Mouse (Mus musculus): ENCODE measurements at regions not wholly inside any gene's neighbourhood (a gene's known extent, or its start where the extent isn't known, plus 50 kb on each side); places are given as distances from the start of the nearest gene placed in this dataset.
A peak's percentile ranks its signal among the peaks of the same experiment; 100 is the strongest.

DNA sequence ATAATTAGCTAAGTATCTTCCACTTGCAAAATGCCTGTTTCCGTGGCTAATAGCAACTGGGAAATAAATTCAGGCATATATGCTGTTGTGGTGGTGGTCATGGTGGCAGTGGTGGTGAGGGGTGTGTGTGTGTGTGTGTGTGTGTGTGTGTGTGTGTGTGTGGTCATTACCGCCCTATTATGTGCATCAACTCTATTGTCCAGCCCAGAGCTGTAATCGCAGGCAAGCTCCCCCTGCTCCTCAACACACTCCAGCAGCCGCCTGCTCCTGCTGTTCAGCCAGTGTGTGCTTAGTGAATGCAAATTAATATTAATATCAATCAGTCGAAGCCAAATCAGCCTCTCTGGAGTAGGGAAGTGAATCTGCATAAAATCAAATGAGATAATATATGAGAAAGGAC, 152.9 kb upstream of the Zic3 start:
- DNase-seq (ENCODE audit: low spot score in 2 of 2) = no peak

DNA sequence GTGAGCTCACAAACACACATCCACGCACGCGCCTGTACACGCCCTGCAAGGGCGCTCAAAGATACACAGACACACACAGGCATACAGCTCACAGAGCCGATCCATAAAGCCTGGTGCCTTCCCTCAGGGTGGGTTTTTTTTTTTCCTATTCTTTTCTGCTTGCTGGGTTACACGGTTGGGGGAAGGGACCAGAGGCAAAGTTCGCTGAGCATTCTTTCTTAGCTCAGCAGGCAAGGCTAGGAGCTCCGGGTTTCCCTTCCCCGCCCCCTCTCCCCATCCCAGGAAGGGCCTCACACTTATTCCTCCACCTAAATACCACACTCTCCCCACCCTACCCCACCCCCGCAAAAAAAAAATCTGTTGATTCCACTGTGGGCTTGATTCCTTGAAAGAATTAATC, 105.8 kb upstream of the Zic3 start:
- no peak for DNase-seq (ENCODE audit: low spot score in 2 of 2)

DNA sequence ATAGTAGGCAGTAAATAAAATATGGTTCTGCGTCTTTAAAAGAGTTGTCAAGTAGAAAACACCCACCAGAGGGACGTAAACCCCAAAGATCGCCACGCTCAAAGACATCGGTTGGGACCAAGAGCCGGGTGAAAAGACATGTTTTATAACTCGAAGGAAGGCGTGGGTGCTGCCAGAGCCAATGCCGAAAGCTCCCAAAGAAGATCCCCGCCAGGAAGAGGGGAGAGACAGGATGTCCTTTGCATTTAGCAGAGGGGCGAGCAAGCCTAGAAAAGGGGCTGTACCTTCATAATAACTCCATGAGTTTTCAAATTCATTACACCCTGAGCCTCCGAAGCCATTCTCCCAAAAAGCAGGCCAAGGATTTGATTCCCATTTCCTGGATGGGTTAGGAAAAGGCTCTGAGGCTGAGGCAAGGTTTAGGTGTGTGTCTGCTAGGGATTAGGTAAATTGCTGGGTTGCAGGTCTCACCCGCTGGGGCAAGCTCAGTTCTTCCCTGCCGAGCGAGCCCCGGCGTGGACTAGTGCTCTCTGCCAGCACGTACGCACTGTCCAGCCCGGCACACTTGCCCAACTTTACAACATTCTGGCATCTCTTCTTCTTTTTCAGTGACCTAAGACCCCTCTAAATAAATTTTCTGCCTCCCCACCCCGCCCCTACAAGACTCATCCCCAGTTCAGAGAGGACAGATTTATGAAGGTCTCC, 104.9 kb upstream of the Zic3 start:
- DNase-seq (ENCODE audit: low spot score in 2 of 2) = no peak

DNA sequence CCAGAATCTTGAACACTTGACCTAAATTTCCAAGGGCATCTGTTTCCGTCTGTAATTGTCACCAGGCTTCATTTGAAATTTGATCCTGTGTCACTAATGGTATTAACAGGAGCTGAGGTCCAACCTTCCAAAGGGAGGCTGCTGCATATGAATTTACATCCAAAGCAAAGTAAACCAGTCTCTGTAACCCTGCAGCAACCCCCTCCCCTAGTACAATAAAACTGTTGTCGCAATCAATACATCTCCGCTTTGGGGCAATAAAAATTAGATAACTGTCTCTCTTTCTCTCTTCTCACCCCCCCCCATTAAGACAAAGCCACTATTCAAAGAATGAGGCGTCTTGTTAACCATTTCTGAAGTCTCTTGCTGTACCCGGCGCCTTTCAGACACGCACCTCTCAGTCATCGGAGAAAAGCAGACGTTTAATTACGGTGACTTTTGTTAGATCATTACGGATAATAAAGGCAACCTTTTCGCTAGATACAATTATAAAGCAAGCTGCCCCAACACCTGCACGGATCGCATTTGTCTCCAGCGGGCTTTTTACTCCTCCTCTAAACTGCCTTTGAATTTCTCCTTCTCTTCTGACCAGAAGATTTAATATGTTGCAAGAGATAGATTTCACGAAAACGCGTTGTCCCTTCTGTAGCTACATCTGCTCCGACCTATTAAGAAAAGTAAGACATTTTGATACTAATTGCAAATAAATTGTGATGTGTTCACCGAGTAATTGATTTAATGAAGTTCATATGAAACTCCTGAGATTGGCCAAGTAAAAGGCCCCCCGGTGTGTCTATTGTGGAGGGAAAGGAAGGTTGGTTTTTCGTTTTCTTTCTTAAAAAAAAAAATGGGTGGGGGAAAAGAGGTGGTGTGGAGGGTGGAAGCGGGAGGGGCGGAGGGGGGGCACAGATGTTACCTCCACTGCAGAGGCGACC, 104.1 kb upstream of the Zic3 start:
- no peak for DNase-seq (ENCODE audit: low spot score in 2 of 2)

DNA sequence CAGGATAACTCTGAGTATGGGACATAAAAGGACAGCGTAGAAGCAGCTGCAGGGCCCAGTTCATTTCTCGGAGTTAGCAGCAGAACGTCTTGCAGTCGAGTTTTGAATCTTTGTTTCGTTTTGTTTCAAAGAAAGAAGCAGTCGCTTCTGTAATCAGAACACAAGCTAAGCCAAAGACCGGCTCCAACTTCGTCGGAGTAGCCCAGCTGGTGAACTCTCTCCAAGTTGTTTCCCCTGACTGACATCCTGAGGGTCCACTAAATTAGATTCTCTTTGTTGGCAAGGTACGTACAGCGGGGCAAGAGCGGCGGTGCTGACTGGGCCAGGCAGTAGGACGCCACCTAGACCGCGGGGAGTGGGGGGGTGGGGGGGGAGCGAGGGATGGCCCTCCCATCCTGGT, 102.6 kb upstream of the Zic3 start:
- no peak for DNase-seq (ENCODE audit: low spot score in 2 of 2)

DNA sequence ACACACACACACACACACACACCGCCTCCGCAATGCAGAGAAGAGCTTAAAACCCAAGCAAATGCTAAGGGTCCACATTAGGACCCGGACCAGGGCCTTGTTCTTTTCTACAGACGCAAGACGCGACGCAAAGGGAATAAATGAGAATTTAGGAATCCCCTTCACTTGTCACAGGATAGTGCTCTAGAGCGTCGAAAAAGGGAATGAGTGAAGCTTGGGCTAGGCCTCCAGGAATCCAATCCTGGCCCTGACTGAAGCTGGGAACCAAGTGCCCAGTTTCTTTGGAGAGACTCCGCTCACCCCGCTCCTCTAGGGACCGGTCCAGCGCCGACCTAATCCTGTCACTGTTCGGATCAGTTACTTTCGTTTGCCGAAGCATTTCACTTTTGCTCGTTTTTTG, 102.1 kb upstream of the Zic3 start:
- DNase-seq (ENCODE audit: low spot score in 2 of 2) = no peak

DNA sequence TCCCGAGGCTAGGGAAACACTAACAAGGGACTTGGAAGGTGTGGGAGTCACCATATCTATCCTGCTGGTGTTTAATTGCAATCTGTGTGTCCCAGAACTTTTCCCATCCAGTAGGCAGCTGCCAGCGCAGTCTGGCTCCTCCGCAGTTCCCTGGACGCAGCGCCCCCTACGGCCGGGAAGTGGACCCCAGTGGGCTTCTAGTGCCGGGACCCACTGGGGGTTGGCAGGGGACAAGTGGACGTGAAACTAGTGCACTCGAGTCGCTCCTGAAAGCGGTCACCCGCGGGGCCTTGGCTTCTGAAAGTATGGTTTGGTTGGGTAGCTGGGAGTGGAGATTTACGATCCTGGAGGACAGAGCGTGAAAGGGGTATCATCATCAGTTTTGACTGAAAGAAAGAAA, 101.2 kb upstream of the Zic3 start:
- DNase-seq (ENCODE audit: low spot score in 2 of 2) = peak in 1 of 2 experiments; percentile 61

DNA sequence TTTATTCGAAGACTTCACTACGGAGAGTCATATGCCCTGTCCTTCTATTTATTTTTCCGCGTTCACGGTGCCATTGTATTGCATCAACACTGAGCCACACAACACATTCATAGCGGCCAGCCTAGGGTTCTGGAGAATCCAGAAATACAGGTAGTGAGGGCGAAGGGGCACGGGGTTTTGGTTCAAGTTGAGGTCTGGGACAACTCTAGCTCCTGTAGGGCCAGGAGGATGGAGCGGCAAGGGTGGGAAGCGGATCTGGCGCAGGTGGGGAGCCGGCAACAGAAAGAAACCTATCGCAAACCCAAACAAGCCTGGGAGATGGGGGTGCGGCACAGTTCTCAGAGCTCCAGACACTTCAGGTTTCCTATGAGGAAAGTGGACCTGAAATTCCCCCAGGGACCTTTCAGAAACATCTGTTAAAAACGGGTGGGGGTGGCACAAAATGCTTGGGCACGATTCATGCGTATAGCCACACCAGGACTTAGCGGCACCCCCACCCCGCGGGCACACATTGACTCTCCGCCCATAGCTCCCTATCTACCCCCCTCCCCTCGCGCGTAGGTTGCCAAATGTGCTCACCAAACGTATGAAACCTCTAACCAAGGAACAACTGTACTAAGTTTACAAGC, 100.6 kb upstream of the Zic3 start:
- no peak for DNase-seq (ENCODE audit: low spot score in 2 of 2)

DNA sequence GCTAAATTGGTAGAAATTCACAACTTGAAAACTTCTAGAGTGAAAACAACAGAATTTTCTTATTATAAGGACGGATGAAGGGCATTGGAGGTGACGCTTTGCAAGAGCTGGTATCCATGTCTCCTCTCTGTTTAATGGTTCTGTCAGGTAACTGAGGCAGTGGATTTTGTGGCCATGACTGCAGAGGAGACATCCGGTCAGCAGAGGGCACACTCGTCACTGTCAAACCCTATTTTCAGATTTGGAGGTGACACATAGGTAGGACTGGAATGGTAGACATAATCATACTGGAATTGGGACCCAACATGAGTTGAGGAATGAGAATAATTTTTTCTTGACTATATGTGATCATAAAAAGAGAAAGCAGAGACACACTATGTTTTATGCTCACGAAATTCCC, 98.7 kb upstream of the Zic3 start:
- DNase-seq (ENCODE audit: low spot score in 2 of 2) = no peak

DNA sequence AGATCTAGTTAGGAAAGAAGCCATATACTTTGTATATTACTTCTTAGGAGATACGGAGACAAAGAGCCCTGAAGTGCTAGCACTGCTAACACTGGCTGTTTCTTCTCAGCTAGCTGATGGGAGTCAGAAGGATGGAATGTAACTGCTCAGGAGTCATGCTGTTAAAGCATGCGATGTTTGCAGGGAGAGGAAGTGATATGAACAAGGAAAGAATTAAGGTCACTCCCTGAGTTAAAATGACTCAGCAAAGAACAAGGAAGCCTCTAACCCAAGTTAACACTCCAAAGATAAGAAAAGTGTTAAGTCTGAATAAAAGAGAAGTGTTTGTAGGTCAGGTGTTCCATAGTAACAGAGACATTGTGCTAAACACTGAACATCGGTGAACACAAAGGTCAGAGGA, 86.9 kb upstream of the Zic3 start:
- no peak for DNase-seq (ENCODE audit: low spot score in 2 of 2)

DNA sequence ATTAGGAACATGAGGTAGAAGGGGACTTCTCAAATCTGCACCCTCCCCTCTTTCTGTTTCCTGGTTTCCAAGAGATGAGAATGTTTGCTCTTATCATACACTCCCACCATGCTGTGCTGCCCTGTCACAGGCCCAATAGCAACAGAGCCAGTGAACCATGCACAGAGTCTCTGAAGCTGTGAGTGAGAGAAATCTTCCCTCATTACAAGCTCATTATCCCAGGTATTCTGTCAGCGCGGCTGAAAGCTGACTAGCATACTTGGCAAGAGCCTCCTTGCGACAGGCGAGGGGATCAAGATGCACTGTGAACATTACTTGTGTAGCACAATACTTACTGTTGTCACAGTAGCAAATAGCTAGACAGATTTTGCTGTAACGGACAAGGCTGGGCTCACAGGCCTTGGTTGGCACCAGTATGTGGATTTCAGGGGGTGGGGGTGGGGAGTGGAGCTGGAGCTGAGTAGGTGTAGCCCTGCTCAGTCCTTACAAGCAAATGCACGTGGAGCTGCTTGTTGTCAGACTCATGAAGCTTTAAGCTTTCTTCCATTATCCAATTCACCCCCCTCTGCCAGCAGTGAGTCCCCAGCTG, 84.2 kb upstream of the Zic3 start:
- no peak for DNase-seq (ENCODE audit: low spot score in 2 of 2)

DNA sequence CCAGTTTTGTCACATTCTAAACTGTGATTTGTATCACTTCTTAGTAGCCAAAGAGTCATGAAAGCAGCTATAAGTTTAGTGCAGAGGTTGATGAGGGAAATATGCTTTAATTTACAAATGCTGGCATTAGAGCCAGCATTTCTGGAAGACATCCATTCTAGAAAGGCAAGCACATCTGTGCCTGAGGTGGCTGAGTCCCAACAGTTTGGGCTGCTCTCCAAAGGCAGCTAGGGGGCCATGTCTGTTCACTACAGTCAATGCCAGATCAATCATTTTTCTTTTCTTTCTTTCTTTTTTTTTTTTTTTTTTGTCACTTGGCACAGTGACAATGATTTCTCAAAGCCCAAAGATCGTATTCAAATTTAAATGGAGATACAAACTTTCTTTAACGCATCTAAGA, 71.6 kb upstream of the Zic3 start:
- DNase-seq (ENCODE audit: low spot score in 2 of 2) = no peak

DNA sequence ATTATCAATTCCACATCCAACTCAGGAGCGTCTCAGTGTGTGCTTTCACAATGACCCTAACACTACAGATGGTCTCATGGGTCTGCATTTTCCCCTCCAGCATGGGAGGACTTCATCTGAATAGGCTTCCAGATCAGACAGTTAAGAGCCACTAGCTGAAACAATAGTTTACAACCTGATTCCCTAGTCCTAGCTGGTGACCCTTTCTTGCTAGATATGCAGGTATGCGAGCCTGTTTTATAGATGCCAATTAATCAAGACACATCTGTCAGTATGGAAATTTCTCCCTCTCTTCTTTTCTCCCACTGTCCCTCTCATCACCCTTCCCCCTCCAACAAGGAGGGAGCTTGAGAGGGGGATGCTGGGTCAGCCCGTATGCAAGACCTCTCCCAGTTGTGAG, 71.2 kb upstream of the Zic3 start:
- DNase-seq (ENCODE audit: low spot score in 2 of 2) = no peak

DNA sequence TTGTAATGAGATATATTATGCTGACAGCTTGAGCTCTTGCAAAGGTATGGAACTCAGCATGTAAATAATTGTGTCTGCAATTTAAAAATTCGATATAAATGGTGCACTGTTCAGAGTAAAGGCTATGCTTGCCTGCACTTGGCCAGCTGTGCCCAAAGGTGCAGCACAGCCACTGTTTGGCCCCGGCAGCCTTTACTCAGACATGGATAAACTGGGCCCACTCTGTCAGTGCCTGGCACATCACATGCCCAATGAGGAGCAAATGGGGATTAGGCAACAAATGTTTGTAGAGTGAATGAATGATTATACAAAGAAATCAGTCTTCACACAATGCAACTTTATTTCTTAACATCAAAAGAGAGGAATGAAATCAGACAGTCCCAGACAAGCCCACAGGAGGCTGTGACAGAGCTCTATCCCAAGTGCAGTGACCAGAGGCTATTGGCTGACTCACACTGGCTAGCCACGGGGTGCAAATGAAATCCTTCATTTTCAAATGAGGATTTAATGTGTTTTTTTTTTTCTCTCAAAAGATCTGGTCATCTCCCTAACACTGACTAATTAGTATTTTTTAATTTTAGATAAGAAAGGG, 67.8 kb upstream of the Zic3 start:
- DNase-seq (ENCODE audit: low spot score in 2 of 2) = no peak
